In the genomic region with DNA sequence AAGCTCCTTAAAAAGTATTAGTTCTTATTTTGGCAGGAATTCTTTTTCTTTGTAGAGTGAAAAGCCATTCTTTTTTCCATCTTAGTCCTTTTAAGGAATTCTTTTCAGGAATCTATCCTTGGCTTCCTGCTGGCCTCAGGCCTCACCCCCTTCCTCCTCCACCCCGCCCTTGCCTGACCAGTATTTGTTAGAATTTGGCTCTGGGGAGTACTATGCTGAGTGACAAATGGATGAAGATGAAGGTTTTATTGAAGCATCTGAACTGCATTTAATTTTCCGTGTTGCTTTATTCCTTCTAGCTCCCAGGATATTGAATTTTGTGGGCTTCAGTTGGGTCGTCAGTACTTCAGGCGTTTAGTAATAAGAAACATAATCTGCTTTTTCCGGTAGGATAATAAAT, we compare ENCODE assay signal across 8 mouse cellular contexts. TPM values are rescaled to one million over a fixed set of nuclear protein-coding genes. Genes with fewer than 3 reads are reported as not detected.
DNase-seq lines count a peak whose midpoint lies in the region; TF ChIP-seq lines count a peak whose summit lies in the region.

No protein-coding gene starts in this region.

- TF ChIP-seq POLR2A in heart, adult 2 months (IDR thresholded peaks at IDR 0.05; ENCODE audit: insufficient read depth, low read depth, low read length): no peak
- TF ChIP-seq POLR2A in kidney, adult 2 months (IDR thresholded peaks at IDR 0.05; ENCODE audit: low read depth, low read length): no peak

- H3K9ac ChIP-seq in heart, adult 2 months (ENCODE audit: low read depth, low read length): peak overlapping the region; percentile 63; the same call in 1 of the 2 replicates

- H3K79me2 ChIP-seq in heart, adult 2 months (replicated peaks; ENCODE audit: control insufficient read depth, insufficient read depth, low read length): no peaks in the 10 kb centered on the region

- peaks cover 2% of the 10 kb centered on the region for H3K36me3 ChIP-seq in heart, adult 2 months (ENCODE audit: control insufficient read depth, insufficient read depth, low read length)
- H3K36me3 ChIP-seq in kidney, adult 2 months (ENCODE audit: control insufficient read depth, insufficient read depth, low read length): no peaks in the 10 kb centered on the region

- 1% methylated on average over 5 of the region's 5 CpGs for WGBS in heart, adult 2 months
- 2% methylated on average over 5 of the region's 5 CpGs for WGBS in kidney, adult 2 months

- intact Hi-C loops in heart, adult 2 months (cut with DNase I): no loop called here

- peak; percentile 16 for DNase-seq in right cerebral cortex, postnatal 4 days
- DNase-seq in right cerebral cortex, adult 2 months (ENCODE audit: low spot score in 2 of 2): no peak
- peak; percentile 36 to 62 for DNase-seq in cerebellum, postnatal 25 days
- peak; percentile 58 to 63 for DNase-seq in heart, adult 2 months
- peak; percentile 67 for DNase-seq in kidney, adult 2 months
- DNase-seq in lung, adult 18-20 months: peak; percentile 66 to 71
- DNase-seq in ovary, adult 18-20 months (ENCODE audit: low spot score): peak; percentile 31
- no peak for DNase-seq in yolk sac, embryonic 10.5 days (ENCODE audit: low spot score)

- peak overlapping the region; percentile 98 for H3K27ac ChIP-seq in heart, adult 2 months
- H3K27ac ChIP-seq in kidney, adult 2 months (ENCODE audit: insufficient read depth, low read depth, low read length): peak overlapping the region; percentile 95

- no peaks in the 10 kb centered on the region for H3K27me3 ChIP-seq in heart, adult 2 months (ENCODE audit: control insufficient read depth, insufficient read depth, low read length)
- no peaks in the 10 kb centered on the region for H3K27me3 ChIP-seq in kidney, adult 2 months (replicated peaks; ENCODE audit: control insufficient read depth, insufficient read depth, low read length)

- H3K4me1 ChIP-seq in heart, adult 2 months (ENCODE audit: control insufficient read depth, insufficient read depth, low read length): no peaks in the 10 kb centered on the region
- H3K4me1 ChIP-seq in kidney, adult 2 months (ENCODE audit: control insufficient read depth, insufficient read depth, low read length): peaks cover 8% of the 10 kb centered on the region; the same call in 1 of the 2 replicates

- peak overlapping the region; percentile 57 for H3K4me3 ChIP-seq in heart, adult 2 months
- H3K4me3 ChIP-seq in kidney, adult 2 months (ENCODE audit: insufficient read depth, low read depth, low read length): peak overlapping the region; percentile 49

- TF ChIP-seq CTCF in heart, adult 2 months (IDR thresholded peaks at IDR 0.05): no peak
- no peak for TF ChIP-seq CTCF in kidney, adult 2 months (conservative IDR thresholded peaks at IDR 0.05; ENCODE audit: insufficient read depth, insufficient read length, low read depth, low read length)

- no peak for TF ChIP-seq EP300 in heart, adult 2 months (IDR thresholded peaks at IDR 0.05; ENCODE audit: insufficient read depth, low read depth, low read length)

RNA-seq across cellular contexts. Expression of gene Zbtb20, which starts 1.2 kb away (rescaled TPM):
- total RNA-seq in heart, adult 2 months (2021): 100 to 1,000 TPM; 161 to 199 TPM
- polyA plus RNA-seq in heart, adult 2 months (2012; rRNA removed): 31.1 TPM in 2 replicates
- polyA plus RNA-seq in kidney, adult 2 months (2012; rRNA removed): 25.1 and 27.1 TPM in 2 replicates

Comparison
In these comparisons a context has a peak if more than half of its experiments do, and no peak if none do; other contexts are left out.
1. DNase-seq: peak in right cerebral cortex, postnatal 4 days (single experiment), cerebellum, postnatal 25 days (2 of 2), heart, adult 2 months (2 of 2), kidney, adult 2 months (single experiment), lung, adult 18-20 months (2 of 2) and ovary, adult 18-20 months (single experiment); none in right cerebral cortex, adult 2 months (0 of 2) and yolk sac, embryonic 10.5 days (single experiment).